Mouse (Mus musculus): ENCODE results near the gene Gtf3a.
"Not testable (repeated sequence)": the region's sequence is repeated elsewhere in the genome, so short reads cannot be mapped to it uniquely, and the experiment has no call there.

Gene Gtf3a

DNA sequence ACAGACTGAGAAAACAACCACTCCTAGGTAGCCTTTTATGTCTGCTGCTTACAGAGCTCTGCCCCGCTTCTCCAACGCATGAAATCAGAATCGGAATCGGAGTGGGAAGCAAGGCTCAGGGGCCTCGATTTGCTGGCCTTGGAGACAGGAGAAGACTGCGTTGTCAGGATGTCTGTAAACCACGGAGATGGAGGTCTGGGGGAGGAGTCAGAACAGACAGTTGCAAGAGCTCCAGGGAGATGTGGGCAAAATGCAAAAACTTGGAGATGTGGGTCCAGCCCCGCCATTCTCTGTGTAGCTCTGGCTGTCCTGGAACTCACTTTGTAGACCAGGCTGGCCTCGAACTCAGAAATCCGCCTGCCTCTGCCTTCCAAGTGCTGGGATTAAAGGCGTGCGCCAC, 15.0 kb upstream of the Gtf3a start:
- no peak for DNase-seq (ENCODE audit: extremely low read depth, insufficient read length, low spot score)

DNA sequence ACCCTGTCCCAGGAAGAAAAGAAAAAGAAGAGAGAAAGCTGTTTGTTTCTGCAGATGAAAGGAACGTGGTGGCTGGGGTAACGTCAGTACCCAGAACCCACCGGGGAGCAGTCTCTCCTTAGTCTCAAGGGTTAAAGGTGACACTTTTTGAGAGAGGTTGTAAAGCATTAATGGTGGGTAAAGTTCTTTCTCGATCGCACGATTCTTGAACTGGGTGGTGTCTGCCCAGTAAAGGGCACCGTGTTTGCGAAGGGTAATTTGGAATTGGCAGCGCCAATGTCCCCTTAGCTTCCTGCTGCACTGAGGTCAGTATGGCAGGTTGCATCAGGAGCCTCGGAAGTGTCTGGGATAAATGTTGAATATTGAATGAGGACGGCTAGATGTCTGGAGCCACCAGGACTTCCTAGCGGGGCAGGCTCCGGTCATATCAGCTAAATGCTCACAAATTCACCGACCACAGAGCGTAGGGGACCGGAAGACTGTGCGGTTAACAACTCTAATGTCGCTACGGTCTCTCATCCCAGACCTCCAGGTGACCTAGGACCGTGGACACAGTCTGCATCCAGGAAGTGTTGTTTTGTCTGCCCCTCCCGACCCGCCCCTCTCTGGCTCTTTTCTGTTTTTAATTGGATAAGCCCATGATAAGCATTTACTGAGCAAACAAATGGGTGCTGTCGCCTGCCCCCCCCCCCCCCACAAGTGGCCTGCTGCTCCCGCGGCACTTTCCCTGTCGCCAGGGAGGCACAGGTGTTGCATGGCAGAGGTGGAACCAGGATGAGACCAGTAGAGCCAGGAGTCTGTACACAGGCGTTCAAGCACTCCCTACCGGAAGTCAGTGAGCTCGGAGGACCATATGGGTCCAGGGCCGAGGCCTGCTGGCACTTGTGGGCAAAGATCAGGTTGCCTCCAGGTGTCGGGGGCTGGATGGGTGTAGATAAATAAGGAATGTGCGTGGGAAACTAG, 10.6 kb upstream of the Gtf3a start:
- DNase-seq (ENCODE audit: extremely low read depth, insufficient read length, low spot score): no peak

DNA sequence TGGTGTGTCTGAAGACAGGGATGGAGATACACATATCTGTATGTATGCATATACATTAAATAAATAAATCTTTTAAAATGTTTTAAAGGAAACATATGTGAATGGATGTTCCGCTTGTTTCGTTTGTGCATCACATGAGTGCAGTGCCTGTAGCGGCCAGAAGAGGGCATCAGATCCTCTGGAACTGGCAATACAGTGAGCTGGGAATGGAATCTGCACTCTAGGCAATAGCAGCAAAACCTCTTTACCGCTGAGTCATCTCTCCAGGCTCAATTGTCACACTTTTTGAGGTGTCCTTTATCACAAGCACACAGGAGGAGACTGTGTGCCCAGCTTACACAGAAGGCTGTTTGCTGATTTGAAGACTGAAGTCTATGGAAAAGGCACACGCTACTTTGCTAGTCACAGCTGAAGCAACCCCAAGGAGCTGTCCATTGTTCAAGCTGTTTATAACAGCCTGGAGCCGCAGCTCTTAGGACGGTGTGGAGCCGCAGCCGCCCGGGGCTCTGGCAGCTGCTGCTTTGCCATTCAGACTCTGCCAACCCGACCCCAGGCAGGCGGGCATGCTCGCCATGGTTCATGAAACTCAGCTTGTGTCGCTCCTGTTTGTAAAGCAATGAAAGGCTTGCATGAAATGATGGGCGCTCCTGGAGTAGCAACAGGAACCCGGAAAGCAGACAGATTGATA, 9.2 kb upstream of the Gtf3a start:
- DNase-seq (ENCODE audit: extremely low read depth, insufficient read length, low spot score): no peak

DNA sequence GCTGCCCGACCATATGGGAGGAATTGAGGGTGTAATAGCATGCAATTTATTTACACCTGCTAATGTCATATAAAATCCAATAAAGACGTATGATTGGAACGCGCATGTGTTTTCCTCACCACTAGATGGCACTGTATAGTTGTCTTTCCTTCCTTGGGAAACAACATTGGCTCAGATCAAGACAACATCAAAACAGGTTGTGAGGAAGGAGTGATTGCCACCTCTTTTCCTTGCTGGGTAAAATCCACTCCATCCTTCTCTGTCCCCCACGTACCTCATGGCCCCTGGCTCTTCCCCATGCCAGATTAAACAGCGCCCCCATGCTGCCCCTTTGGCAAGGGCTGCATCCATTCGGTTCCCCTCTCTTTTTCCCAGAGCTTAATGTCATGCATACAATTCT, 8.2 kb upstream of the Gtf3a start:
- no peak for DNase-seq (ENCODE audit: extremely low read depth, insufficient read length, low spot score)

DNA sequence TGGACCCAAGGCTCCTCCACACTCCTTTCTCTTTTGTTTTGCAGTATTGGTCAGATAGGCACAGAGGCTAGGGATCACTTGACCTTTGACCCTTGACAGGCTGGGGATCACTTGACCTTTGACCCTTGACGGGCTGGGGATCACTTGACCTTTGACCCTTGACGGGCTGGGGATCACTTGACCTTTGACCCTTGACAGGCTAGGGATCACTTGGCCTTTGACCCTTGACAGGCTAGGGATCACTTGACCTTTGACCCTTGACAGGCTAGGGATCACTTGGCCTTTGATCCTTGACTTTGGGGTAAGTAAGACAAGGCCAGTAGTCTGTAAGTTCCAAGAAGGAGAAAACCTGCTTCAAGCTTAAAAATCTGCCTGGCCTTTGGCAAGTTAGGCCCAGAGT, 6.5 kb upstream of the Gtf3a start:
- not testable (repeated sequence) for DNase-seq (ENCODE audit: extremely low read depth, insufficient read length, low spot score)

DNA sequence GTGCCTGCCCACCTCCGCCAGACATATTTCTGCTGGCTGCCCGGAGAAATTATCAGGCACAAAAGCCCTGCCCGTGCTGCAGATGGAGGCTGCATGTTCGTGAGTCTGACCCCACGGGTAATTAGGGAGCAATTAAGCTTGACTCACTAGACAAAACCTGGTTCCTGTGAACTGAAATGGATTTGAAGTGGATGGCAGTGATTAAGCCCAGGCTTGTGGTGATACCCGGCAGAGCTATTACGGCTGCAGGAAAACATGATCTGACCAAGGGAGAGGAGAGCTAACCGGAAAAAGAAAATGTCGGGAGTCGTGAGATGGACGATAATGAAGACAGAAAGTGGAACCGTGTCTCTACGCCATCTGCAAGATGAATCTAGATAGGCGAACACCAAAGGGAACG, 5.5 kb upstream of the Gtf3a start:
- no peak for DNase-seq (ENCODE audit: extremely low read depth, insufficient read length, low spot score)

DNA sequence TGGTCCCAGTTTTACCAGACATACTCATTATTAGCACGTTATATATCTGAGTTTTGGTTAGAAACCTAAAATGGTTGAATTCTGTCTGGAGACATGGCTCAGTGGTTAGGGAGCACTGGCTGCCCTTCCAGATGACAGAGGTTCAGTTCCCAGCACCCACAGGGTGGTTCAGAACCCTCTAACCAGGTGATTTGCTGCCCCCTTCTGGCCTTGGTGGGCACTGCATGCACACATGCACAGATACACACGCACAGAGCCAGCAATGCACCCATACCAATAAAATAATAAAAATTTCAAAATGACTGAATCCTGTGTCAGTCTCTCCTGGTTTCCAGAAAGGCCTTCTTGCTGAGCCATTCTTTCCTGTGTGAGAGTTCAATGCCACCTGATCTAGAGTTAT, 3.9 kb upstream of the Gtf3a start:
- DNase-seq (ENCODE audit: extremely low read depth, insufficient read length, low spot score): no peak

DNA sequence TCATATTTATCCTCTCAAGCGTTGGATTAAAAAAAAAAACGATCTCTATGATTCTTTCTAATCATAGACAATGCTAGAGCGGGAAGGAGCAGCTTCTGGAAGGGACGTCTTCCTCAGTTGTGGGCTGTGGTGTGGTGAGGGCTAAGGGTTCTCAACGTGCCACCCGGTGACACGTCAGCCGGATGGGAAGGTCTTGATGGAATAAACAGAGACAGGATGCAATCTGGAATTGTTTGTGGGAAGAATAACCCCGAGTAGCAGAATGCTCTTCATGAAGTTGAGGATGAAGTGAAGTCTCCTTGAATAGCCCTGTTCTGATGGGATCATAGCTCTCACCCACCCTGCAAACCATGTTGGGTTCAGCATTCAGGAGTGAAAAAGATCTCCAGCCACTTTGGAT, 1.8 kb upstream of the Gtf3a start:
- DNase-seq (ENCODE audit: extremely low read depth, insufficient read length, low spot score): no peak

DNA sequence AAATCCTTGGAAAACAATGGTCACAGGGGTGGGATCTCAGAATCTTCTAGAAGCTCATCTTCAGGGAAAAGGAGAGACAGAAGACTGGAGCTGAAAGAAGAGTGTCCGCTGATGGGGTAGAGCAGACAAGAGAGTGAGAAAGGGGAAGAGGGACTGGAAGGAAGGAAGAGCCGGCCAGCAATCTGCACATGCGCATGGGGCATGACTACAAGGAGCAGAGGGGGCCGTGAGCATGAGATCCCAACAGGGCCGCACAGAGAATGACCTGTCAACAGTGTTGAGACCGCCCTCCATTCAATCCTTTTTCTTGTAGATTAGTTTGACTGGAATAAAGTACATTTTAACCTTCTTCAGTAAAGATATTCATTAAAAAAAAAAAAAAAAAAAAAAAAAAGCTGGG, 960 bp upstream of the Gtf3a start:
- no peak for DNase-seq (ENCODE audit: extremely low read depth, insufficient read length, low spot score)

DNA sequence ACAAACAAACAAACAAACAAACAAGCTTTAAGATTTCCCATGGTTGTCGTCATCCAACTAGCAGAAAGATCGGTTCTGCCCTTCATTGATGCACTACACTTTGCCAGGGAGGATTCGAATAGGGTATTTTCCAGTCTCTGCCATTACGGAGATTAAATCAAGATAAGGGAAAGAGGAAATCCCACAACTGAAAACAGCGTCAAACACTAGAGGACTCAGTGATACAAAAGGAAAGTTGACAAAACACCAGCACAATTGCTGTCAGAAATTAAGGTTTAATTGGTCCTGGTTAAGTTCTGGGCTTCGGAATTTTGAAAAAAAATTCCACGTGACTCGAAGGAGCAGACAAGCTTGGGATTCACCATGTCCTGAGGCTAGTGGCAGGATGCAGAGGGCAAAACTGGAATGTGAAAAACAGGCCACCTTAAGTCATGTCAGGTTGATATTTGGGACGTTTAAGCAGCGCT, 383 bp upstream of the Gtf3a start:
- DNase-seq (ENCODE audit: extremely low read depth, insufficient read length, low spot score): no peak

DNA sequence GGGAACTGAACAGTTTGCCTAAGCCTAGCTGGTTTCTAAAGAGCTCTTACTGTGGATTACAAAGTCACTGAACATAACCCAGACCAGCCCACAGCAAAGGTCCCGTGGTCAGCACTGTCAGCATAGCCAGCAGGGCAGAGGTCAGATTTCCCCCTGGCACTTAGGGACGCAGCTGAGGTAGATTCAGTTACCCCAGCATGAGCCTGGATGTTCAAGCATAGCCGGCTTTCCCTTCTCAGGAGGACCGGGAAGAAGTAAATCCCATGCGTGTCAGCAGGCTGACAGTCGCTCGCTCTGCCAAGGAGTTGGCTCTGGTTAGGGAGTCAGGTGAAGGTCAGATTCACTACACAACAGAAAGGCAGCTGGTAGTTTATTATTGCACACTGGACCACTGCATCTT, 6.1 kb downstream of the Gtf3a start:
- no peak for DNase-seq (ENCODE audit: extremely low read depth, insufficient read length, low spot score)

DNA sequence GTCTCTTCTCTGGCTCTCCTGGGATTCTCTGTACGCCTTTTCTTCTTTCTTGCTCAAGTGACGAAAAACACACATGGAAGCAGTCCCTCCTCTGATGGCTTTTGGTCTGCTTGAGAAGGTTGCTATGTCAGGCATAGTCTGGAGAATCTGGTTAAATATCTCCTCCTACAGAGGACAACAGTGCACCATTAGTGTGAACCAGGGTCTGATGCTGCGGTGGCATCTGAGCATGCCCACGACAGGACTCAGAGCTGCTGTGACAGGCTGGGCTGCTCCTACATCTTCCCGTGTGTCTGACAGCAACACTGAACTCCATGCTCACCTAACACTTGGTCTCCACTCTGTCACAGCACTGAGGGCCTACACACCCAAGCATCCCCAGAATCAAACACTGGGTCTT, 7.2 kb downstream of the Gtf3a start:
- DNase-seq (ENCODE audit: extremely low read depth, insufficient read length, low spot score): no peak

DNA sequence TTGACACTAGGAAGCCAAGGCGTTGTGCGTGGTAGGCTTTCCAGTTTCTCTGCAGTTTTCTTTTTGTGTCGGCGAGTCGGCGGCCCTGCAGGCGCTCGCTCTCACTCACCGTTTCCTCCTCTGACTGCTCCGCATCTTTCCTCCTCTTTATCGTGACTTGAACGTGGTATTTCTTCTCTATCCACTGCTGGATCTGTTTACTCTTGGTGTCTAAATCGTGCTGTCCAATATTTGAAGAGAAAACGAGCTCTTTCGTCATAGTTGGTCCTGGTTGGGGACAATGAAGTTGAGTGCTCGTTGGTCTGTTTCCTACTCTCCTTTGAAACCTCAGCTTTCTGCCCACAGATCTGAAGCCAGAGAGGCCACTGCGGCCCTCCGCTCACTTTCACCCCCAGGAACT, 8.2 kb downstream of the Gtf3a start:
- no peak for DNase-seq (ENCODE audit: extremely low read depth, insufficient read length, low spot score)

DNA sequence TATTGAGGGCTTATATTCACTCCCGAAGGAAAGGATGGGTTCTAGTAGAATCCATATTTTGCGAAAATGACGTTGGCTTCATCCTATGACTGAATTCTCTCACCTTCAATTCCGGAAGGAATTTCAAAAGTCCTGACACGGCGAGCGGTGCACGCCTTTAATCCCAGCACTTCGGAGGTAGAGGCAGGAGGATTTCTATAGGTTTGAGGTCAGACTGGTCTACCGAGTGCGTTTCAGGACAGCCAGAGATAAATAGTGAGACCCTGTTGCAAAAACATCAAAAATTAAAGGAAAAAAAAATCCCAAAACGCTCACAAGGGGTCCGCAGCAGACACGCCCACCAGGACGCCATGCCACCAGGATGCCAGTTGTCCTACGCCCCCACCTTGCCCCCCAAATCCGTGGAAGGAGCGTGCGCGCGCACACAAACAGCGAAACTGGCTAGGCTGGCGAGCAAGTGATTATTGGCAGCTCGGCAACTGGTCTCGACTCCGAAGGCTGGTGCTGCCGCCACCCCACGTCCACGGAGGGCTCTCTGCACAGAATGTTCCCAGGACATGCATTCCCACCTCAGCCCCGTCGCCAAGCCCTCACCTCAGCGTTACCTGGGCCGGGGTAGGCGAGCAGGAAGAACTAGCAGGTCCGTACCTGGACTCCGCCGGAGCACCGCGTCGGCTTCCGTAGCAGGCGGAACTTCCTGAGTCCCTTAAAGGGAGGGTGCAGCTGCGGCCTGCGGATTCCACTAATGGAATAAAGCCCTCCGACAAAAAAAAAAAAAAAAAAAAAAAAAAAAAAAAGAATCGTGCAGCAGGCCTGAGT, 14.9 kb downstream of the Gtf3a start, which contains the start of gene Mtif3:
TSS of gene Mtif3 (minus strand) at position 683 of the 819 bp plus-strand sequence.
- peak; percentile 90 for DNase-seq (ENCODE audit: extremely low read depth, insufficient read length, low spot score)

DNA sequence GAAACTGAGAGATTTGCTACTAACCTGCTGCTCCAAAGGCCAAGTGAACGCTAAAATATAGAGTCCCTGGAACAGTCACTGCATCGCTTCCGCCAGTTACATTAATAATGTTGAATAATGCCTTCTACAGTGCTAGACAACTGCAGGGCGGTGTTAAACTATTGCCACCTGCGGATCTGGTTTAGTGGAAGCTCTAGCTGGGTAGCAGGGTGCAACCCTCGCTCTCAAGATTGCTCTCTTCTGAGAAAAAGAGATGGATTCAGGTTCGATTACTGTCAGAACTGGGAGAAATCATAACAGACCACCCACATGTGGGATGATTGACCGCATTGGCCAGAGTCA, 15.5 kb downstream of the Gtf3a start:
- no peak for DNase-seq (ENCODE audit: extremely low read depth, insufficient read length, low spot score)

DNA sequence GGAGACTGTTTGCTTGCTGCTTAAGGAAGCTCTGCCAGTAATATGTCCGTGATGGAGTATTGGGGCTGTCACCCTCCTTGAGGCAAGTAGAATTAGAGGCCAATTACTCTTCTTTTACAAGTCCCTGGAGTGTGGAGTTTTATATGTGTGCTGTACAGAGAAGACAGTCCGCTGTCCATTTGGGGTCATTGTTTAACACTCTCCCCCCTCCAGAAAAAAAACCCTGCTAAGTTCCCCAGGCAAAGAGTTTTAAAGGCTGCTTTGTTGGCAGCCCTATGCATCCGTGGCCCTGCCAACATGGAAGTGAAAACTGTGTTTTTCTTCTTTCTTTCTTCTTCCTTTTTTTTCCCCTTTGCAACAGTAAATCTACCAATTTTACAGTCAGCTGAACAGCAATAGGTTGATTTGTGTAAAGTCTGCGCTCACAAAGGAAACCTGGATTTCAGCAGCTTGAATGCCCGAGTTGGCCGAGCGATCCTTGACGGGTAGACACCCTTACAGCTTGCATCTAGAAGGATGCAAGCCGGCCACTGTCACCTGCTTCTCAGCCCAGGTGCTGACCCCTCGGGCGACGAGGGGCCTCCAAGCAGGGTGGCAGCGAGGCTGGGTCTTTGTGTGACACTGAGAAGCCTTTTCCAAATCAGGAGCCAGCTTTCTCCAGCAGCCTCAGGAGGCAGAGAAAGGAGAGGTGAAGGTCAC, 20.4 kb downstream of the Gtf3a start:
- DNase-seq (ENCODE audit: extremely low read depth, insufficient read length, low spot score): no peak

DNA sequence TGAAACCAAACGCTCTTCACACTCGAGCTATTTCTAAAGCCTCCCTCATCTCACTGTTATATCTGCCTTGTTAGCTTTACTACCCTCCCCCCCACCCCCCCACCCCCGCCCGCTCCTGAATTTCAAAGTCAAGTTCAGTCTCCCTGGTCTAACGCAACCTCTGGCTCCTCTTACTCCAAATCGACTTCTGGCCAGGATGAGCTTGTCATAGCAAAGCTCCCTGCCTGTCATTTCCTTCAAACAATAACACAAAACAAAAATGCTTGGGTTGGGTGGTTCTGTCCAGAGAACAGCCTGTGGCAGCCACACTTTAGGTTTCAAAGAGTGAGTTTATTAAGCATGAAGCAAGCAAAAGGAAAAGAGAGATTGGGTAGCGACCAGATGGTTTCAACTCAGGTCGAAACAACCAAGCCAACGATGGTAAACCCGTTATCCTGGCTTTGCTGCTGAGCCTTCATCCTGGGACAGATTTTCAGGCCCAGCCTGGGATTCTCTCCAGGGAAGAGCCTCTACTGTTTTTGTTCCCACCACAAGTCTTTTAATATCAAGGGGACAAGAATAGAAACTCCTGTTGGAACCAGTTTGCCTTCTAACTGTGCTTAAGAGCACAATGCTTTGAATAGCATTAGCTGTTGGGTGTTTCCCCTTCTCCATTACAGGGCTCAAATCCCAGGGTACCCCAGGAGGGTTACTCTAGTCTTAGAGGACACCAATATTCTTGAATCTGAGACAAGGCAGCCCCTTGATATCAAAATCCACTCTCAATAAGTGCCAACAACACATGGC, 23.5 kb downstream of the Gtf3a start:
- DNase-seq (ENCODE audit: extremely low read depth, insufficient read length, low spot score): no peak

DNA sequence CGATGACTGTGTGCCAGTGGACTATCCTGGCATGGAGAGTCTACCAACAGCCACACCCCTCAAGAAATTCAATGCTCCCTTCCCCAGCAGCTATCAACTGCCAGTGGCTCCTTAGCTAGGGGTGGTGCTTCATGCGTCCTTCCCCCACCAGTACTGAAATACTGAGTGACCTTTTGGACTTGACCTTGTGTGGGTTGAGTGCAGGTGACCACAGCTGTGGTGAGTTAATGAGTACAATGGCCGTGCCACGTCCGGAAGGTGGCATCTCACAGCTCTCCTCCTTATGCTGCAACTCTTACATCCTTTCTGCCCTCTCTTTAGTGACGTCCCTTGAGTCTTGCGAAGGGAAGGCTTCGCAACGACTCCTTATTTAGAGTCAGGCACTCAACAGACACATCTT, 24.9 kb downstream of the Gtf3a start:
- DNase-seq (ENCODE audit: extremely low read depth, insufficient read length, low spot score): no peak

DNA sequence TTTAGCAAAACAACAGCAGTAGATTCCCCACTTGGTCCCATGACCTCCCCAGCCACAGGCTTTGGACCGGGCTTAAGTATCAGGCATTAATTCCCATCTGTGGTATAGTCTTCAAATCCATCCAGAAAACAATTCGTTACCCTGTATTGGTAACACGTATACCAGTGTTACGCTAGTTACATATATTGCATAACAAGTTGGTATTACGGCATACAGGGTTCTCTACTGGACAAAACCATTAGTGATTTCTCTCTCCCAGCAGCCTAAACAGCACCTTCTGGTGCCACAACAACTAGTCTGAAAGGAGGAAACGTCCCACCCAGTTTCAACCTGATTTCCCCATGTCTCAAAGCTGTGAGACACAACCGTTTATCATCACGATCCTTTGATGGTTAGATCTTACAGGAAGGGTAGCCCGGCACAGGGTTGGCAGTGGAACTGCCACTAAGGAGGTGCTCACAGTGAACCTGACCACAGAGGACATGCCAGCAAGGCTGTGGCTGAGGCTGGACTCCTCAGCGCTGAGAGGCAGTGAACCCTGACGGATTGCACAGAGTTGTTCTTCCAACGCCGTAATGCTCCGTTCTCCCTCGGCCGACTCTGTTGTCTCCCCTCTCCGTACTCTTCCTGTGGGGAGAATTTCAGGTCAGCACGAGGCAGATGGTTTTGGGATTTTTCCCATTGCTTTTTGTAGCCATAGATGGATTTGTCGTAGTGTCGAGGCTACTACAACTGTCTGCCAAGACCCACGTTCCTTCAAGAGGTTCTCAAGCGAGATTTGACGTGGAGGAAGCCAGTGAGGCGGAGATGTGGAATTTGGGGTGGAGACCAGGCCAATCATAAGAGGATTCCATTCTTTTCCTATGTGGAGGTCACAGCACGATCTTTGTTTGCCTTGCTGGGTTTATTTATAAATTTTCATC, 25.7 kb downstream of the Gtf3a start:
- DNase-seq (ENCODE audit: extremely low read depth, insufficient read length, low spot score): no peak
